Mouse (Mus musculus): ENCODE measurements around the gene Ppp2r5c. TPM values are rescaled to one million over a fixed set of nuclear protein-coding genes. Genes with fewer than 3 reads are reported as not detected.
A peak's percentile ranks its signal among the peaks of the same experiment; 100 is the strongest.

The Ppp2r5c gene
- polyA plus RNA-seq, 1 experiment from 2014 or later = 143 TPM

DNA sequence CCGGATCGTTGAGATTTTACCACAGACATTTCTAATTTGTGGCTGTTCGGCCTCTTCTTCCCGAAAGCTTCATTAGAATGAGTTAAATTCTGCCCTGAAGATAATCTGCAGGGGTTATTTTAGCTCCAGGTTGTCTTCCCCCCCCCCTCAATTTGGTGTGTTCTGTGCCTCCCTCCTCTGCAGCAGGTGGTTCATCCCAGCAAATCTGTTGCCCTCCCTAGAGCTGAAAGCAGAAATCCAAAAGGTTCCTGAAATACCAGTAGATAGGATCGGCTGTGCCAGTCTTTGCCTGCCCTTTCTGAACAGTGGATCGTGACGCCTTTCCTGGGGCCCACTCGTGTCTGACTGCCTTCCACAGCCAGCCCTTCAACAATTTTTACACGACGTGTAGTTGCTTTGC lies 1.8 kb downstream of the Ppp2r5c start:
- Histone ChIP-seq H3K27ac (ENCODE audit: low read depth, low read length) (no peak overlapping the region), H3K4me1 (replicated peaks; ENCODE audit: control insufficient read depth, insufficient read depth, low read length) (peaks cover 6% of the 10 kb centered on the region), H3K9ac (ENCODE audit: low read depth, low read length) (no peak overlapping the region), H3K9me3 (ENCODE audit: control insufficient read depth) (no peaks in the 10 kb centered on the region), H3K4me3 (ENCODE audit: low read depth, low read length) (no peak overlapping the region), H3K27me3 (replicated peaks; ENCODE audit: control insufficient read depth, insufficient read depth, low read length) (no peaks in the 10 kb centered on the region), H3K36me3 (ENCODE audit: control insufficient read depth, insufficient read depth) (peaks cover 18% of the 10 kb centered on the region; the same call in 1 of the 2 replicates), H3K4me2 (replicated peaks; ENCODE audit: low read depth) (no peak overlapping the region)
- no peak for TF ChIP-seq CTCF (IDR thresholded peaks at IDR 0.05; ENCODE audit: low read depth)
- WGBS = 93% methylated on average over 10 of the region's 10 CpGs
- ATAC-seq = no peak

DNA sequence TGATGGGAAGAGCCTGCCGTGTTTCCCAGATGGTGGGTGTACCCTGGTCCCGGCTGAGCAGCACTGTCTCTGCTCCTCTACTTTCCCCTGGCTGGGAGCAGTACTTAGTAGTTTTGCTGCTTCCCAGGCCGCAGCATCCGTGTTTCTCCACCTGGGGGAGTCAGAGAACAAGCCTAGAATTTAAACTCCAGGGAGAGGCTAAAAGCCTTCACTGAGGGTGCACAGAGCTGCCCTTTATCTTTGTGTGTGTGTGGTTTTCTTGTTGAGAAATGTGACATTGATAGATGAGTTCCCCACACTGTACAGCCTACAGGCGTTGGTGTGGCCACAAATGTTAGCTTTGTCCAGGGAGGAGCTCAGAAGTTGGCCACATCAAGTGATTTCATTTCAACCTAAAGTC lies 7.3 kb downstream of the Ppp2r5c start:
- no peak overlapping the region for H3K27ac ChIP-seq (ENCODE audit: low read depth, low read length)
- TF ChIP-seq CTCF (IDR thresholded peaks at IDR 0.05; ENCODE audit: low read depth) = peak; percentile 91
- no peak overlapping the region for H3K4me2 ChIP-seq (replicated peaks; ENCODE audit: low read depth)
- H3K4me1 ChIP-seq (replicated peaks; ENCODE audit: control insufficient read depth, insufficient read depth, low read length) = no peaks in the 10 kb centered on the region
- no peaks in the 10 kb centered on the region for H3K9me3 ChIP-seq (ENCODE audit: control insufficient read depth)
- WGBS = 6% methylated on average over 5 of the region's 5 CpGs
- H3K27me3 ChIP-seq (replicated peaks; ENCODE audit: control insufficient read depth, insufficient read depth, low read length) = no peaks in the 10 kb centered on the region
- no peak overlapping the region for H3K4me3 ChIP-seq (ENCODE audit: low read depth, low read length)
- H3K36me3 ChIP-seq (ENCODE audit: control insufficient read depth, insufficient read depth) = peaks cover 17% of the 10 kb centered on the region; the same call in 1 of the 2 replicates
- no peak overlapping the region for H3K9ac ChIP-seq (ENCODE audit: low read depth, low read length)
- peak; percentile 43; the same call in 1 of the 2 replicates for ATAC-seq

DNA sequence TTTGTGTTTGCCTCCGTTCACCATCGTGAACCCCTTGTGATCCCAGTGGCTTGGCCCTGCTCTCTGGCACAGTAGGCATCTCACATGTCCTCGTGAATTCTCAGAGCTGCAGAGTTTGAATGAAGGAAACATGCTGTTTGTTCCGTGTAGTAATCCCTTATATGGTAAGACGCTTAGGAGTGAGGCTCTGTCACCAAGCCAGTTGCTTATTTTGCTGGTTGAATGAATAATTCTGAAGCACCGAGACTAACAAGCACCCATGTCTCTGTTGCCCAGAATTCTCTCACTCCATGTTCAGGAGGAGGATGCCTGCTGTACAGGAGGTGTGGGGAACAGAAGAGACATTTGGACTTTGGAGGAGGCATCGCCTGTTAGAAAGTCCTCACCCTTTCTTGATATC lies 9.1 kb downstream of the Ppp2r5c start:
- TF ChIP-seq CTCF (IDR thresholded peaks at IDR 0.05; ENCODE audit: low read depth) = no peak
- no peaks in the 10 kb centered on the region for H3K9me3 ChIP-seq (ENCODE audit: control insufficient read depth)
- peaks cover 12% of the 10 kb centered on the region; the same call in 1 of the 2 replicates for H3K36me3 ChIP-seq (ENCODE audit: control insufficient read depth, insufficient read depth)
- H3K27me3 ChIP-seq (replicated peaks; ENCODE audit: control insufficient read depth, insufficient read depth, low read length) = no peaks in the 10 kb centered on the region
- no peaks in the 10 kb centered on the region for H3K4me1 ChIP-seq (replicated peaks; ENCODE audit: control insufficient read depth, insufficient read depth, low read length)
- no peak overlapping the region for H3K4me2 ChIP-seq (replicated peaks; ENCODE audit: low read depth)
- no peak for ATAC-seq
- H3K4me3 ChIP-seq (ENCODE audit: low read depth, low read length) = no peak overlapping the region
- H3K9ac ChIP-seq (ENCODE audit: low read depth, low read length) = no peak overlapping the region
- H3K27ac ChIP-seq (ENCODE audit: low read depth, low read length) = no peak overlapping the region
- WGBS = 85% methylated on average over 7 of the region's 7 CpGs

DNA sequence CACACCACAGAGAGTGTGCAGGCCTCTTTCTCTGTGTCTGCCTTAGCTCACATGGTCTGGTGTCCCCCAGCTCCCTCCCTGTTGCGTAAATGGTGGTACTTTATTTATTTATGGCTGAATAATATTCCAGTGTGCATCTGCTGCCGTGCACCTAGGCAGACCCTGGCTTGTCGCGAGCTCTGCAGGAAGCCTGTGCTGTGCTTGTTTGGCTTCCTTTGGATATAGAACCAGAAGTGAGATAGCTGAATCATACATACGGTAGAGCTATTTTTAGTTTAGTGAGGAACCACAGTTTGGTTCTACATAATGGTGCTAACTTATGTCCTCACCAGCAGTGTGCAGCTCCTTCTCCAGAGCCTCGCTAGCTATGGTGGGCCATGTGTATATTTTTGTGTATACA lies 11.7 kb downstream of the Ppp2r5c start:
- H3K36me3 ChIP-seq (ENCODE audit: control insufficient read depth, insufficient read depth) = peaks cover 13% of the 10 kb centered on the region; the same call in 1 of the 2 replicates
- WGBS = 69% methylated on average over 6 of the region's 6 CpGs
- H3K4me3 ChIP-seq (ENCODE audit: low read depth, low read length) = no peak overlapping the region
- H3K27me3 ChIP-seq (replicated peaks; ENCODE audit: control insufficient read depth, insufficient read depth, low read length) = no peaks in the 10 kb centered on the region
- no peak overlapping the region for H3K9ac ChIP-seq (ENCODE audit: low read depth, low read length)
- H3K9me3 ChIP-seq (ENCODE audit: control insufficient read depth) = no peaks in the 10 kb centered on the region
- H3K27ac ChIP-seq (ENCODE audit: low read depth, low read length) = no peak overlapping the region
- ATAC-seq = no peak
- H3K4me2 ChIP-seq (replicated peaks; ENCODE audit: low read depth) = no peak overlapping the region
- no peaks in the 10 kb centered on the region for H3K4me1 ChIP-seq (replicated peaks; ENCODE audit: control insufficient read depth, insufficient read depth, low read length)
- TF ChIP-seq CTCF (IDR thresholded peaks at IDR 0.05; ENCODE audit: low read depth) = no peak

DNA sequence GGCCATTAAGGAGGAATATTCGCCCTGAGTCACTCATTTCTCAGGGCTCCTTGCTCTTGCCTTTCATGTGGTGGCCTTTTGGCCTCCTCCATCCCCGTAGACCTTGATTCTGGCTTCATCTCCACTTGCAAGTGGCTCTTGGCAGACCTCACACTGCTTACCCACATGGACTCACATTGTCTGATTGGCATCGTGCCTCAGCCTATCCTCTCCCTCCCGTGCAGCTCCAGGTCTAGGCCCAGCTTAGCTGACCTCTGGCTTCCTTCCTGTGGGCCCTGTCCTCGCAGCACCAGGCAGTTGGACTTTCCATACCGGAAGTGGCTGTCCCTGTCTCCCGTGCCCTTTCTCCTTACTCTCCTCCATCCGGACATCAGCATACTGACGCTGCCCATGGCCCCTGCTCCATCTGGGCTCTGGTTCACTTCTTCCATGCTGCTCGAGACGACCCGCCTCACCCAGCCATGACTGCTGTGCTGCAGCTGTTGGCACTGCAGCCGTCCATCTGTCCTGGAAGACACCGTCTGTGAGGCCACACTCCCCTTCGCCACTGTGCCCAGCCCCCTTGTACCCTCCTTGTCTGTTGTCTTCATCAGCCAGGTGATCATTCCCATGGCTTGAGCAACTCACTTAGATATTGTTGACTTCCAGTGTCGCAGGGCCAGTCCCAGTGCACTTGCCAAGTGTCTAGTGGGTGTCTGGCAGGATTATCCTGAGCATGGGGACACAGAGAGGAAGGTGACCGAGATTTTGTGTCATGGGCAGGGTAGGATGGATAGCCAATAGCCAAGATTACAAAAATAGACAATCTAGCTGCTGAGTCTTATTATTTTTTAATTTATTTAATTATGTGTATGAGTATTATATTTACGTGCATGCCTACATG lies 13.7 kb downstream of the Ppp2r5c start:
- ATAC-seq = no peak
- WGBS = 78% methylated on average over 18 of the region's 18 CpGs
- no peaks in the 10 kb centered on the region for H3K27me3 ChIP-seq (replicated peaks; ENCODE audit: control insufficient read depth, insufficient read depth, low read length)
- H3K9ac ChIP-seq (ENCODE audit: low read depth, low read length) = no peak overlapping the region
- no peaks in the 10 kb centered on the region for H3K9me3 ChIP-seq (ENCODE audit: control insufficient read depth)
- no peak for TF ChIP-seq CTCF (IDR thresholded peaks at IDR 0.05; ENCODE audit: low read depth)
- H3K4me3 ChIP-seq (ENCODE audit: low read depth, low read length) = no peak overlapping the region
- peaks cover 13% of the 10 kb centered on the region; the same call in 1 of the 2 replicates for H3K36me3 ChIP-seq (ENCODE audit: control insufficient read depth, insufficient read depth)
- no peak overlapping the region for H3K27ac ChIP-seq (ENCODE audit: low read depth, low read length)
- H3K4me2 ChIP-seq (replicated peaks; ENCODE audit: low read depth) = no peak overlapping the region
- H3K4me1 ChIP-seq (replicated peaks; ENCODE audit: control insufficient read depth, insufficient read depth, low read length) = no peaks in the 10 kb centered on the region

DNA sequence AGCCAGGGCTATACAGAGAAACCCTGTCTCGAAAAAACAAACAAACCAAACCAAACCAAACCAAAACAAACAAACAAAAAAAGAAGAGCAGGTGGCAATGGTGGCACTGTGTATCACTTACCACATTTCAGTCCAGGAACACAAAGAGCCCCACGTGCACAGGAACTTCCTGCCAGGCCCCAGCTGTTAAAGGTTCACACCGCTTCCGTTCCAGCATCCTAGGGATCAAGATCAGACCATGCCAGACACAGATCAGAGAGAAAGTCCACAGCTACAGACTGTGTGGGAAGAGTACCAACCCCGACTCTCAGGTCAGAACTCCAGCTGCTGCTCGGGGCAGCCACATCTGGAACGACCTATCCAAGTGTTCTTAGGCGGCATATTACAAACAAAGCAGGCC lies 16.8 kb downstream of the Ppp2r5c start:
- TF ChIP-seq CTCF (IDR thresholded peaks at IDR 0.05; ENCODE audit: low read depth) = no peak
- Histone ChIP-seq H3K9me3 (ENCODE audit: control insufficient read depth) (no peaks in the 10 kb centered on the region), H3K9ac (ENCODE audit: low read depth, low read length) (no peak overlapping the region), H3K4me3 (ENCODE audit: low read depth, low read length) (no peak overlapping the region), H3K27ac (ENCODE audit: low read depth, low read length) (no peak overlapping the region), H3K4me1 (replicated peaks; ENCODE audit: control insufficient read depth, insufficient read depth, low read length) (no peaks in the 10 kb centered on the region), H3K27me3 (replicated peaks; ENCODE audit: control insufficient read depth, insufficient read depth, low read length) (no peaks in the 10 kb centered on the region), H3K36me3 (ENCODE audit: control insufficient read depth, insufficient read depth) (peaks cover 32% of the 10 kb centered on the region), H3K4me2 (replicated peaks; ENCODE audit: low read depth) (no peak overlapping the region)
- no peak for ATAC-seq
- WGBS = 51% methylated on average over 8 of the region's 8 CpGs

Data from intestine, postnatal 0 days (tissue).